Mouse (Mus musculus) limb, embryonic 13.5 days (tissue): ENCODE measurements around the gene Pde4d. TPM values are rescaled to one million over a fixed set of nuclear protein-coding genes. Genes with fewer than 3 reads are reported as not detected.

ENCODE experiments used
- ATAC-seq: fragments of 200-750 bp; cut with Nextera tagmentation; 2 replicates; pipeline ENCODE4 v1.8.0; 2017; ENCODE audit warnings: low read depth, moderate number of reproducible peaks, moderate TSS enrichment; ENCODE audit not compliant: low FRiP score
- H3K27ac ChIP-seq: fragments of 300-500 bp; sonication (generic); 2 replicates; pipeline ENCODE4 v1.5.1; 2015; ENCODE audit warnings: inconsistent platforms, mild to moderate bottlenecking, moderate library complexity
- H3K27me3 ChIP-seq: fragments of 300-500 bp; sonication (generic); 2 replicates; pipeline ENCODE4 v1.6.1; 2015; ENCODE audit warnings: mild to moderate bottlenecking, inconsistent platforms
- H3K36me3 ChIP-seq: fragments of 300-500 bp; sonication (generic); 2 replicates; pipeline ENCODE4 v1.6.1; 2015; ENCODE audit warnings: inconsistent platforms, mild to moderate bottlenecking, moderate library complexity
- H3K4me1 ChIP-seq: fragments of 300-500 bp; sonication (generic); 2 replicates; pipeline ENCODE4 v1.6.1; 2015; ENCODE audit warnings: inconsistent platforms
- H3K4me2 ChIP-seq: fragments of 300-500 bp; sonication (generic); replicated peaks from 2 replicates; pipeline ENCODE4 v1.6.1; 2015; ENCODE audit warnings: inconsistent platforms, mild to moderate bottlenecking, moderate library complexity
- H3K4me3 ChIP-seq: fragments of 300-500 bp; sonication (generic); 2 replicates; pipeline ENCODE4 v1.5.1; 2015; ENCODE audit warnings: moderate library complexity, mild to moderate bottlenecking, inconsistent platforms
- H3K9ac ChIP-seq: fragments of 300-500 bp; sonication (generic); 2 replicates; pipeline ENCODE4 v1.6.1; 2015; ENCODE audit warnings: mild to moderate bottlenecking, inconsistent platforms
- H3K9me3 ChIP-seq: fragments of 300-500 bp; sonication (generic); 2 replicates; pipeline ENCODE4 v1.6.1; 2016; ENCODE audit warnings: inconsistent platforms
- WGBS: fragments of 180-500 bp; shearing (Covaris S2); methylation state at CpG from one replicate; pipeline ENCODE4 v1.1.7; 2015; 5-methylcytosine and 5-hydroxymethylcytosine counted together
- polyA plus RNA-seq: library from polyadenylated mRNA; unstranded; fragments of >200 nt; fragmentation: Nextera tagmentation; extraction: Ambion mirVana; gene quantifications from 2 replicates; pipeline ENCODE4 v1.2.1, GENCODE M21; 2015

Pde4d gene
- polyA plus RNA-seq, 1 experiment from 2014 or later = 22.3 TPM

GRCm38 (mm10) chr13:109793918-109794317 is 1344.2 kb downstream of the Pde4d start:
- no peak overlapping the region for H3K4me3 ChIP-seq
- H3K4me2 ChIP-seq = peak overlapping the region; percentile 21; the same call in 1 of the 2 replicates
- WGBS = 74% methylated on average over 9 of the region's 9 CpGs
- H3K4me1 ChIP-seq = peaks cover 26% of the 10 kb centered on the region
- H3K9me3 ChIP-seq = no peaks in the 10 kb centered on the region
- no peaks in the 10 kb centered on the region for H3K36me3 ChIP-seq
- H3K27me3 ChIP-seq = no peaks in the 10 kb centered on the region
- no peak overlapping the region for H3K9ac ChIP-seq
- H3K27ac ChIP-seq = 0 out of 2 replicates have a peak overlapping the region, but pooled peaks have one; percentile 10
- ATAC-seq = no peak

- Histone ChIP-seq H3K36me3 (no peaks in the 10 kb centered on the region), H3K27ac (no peak overlapping the region), H3K4me3 (no peak overlapping the region), H3K4me1 (peaks cover 20% of the 10 kb centered on the region), H3K9me3 (no peaks in the 10 kb centered on the region), H3K9ac (no peak overlapping the region), H3K27me3 (no peaks in the 10 kb centered on the region), H3K4me2 (no peak overlapping the region)
- WGBS = 59% methylated on average over 4 of the region's 4 CpGs
- ATAC-seq = no peak
Observed at GRCm38 (mm10) chr13:109798651-109799050, 1348.9 kb downstream of the Pde4d start.

- H3K9me3 ChIP-seq = no peaks in the 10 kb centered on the region
- H3K4me2 ChIP-seq = no peak overlapping the region
- H3K4me3 ChIP-seq = no peak overlapping the region
- 52% methylated on average over 4 of the region's 4 CpGs for WGBS
- H3K9ac ChIP-seq = no peak overlapping the region
- no peak overlapping the region for H3K27ac ChIP-seq
- no peak for ATAC-seq
- peaks cover 14% of the 10 kb centered on the region; the same call in 1 of the 2 replicates for H3K4me1 ChIP-seq
- no peaks in the 10 kb centered on the region for H3K27me3 ChIP-seq
- H3K36me3 ChIP-seq = no peaks in the 10 kb centered on the region
Observed at GRCm38 (mm10) chr13:109802201-109802600, 1352.5 kb downstream of the Pde4d start.

- Histone ChIP-seq H3K27me3 (no peaks in the 10 kb centered on the region), H3K36me3 (no peaks in the 10 kb centered on the region), H3K9ac (no peak overlapping the region), H3K4me1 (peaks cover 7% of the 10 kb centered on the region), H3K4me3 (no peak overlapping the region), H3K27ac (no peak overlapping the region), H3K4me2 (no peak overlapping the region), H3K9me3 (no peaks in the 10 kb centered on the region)
- WGBS = 92% methylated on average over 5 of the region's 5 CpGs
- ATAC-seq = no peak
Observed at GRCm38 (mm10) chr13:109806193-109806966, 1356.6 kb downstream of the Pde4d start.

GRCm38 (mm10) chr13:109807036-109807435 is 1357.3 kb downstream of the Pde4d start:
- no peak for ATAC-seq
- Histone ChIP-seq H3K9me3 (no peaks in the 10 kb centered on the region), H3K27me3 (no peaks in the 10 kb centered on the region), H3K36me3 (no peaks in the 10 kb centered on the region), H3K4me1 (peaks cover 7% of the 10 kb centered on the region), H3K9ac (no peak overlapping the region), H3K4me3 (no peak overlapping the region), H3K4me2 (no peak overlapping the region), H3K27ac (no peak overlapping the region)
- 86% methylated on average over 2 of the region's 2 CpGs for WGBS

GRCm38 (mm10) chr13:109807446-109807845 is 1357.7 kb downstream of the Pde4d start:
- no peaks in the 10 kb centered on the region for H3K9me3 ChIP-seq
- no peak overlapping the region for H3K9ac ChIP-seq
- H3K27ac ChIP-seq = no peak overlapping the region
- 59% methylated on average over 3 of the region's 3 CpGs for WGBS
- H3K36me3 ChIP-seq = no peaks in the 10 kb centered on the region
- H3K4me3 ChIP-seq = no peak overlapping the region
- no peaks in the 10 kb centered on the region for H3K27me3 ChIP-seq
- H3K4me1 ChIP-seq = peaks cover 7% of the 10 kb centered on the region
- no peak for ATAC-seq
- H3K4me2 ChIP-seq = no peak overlapping the region

- H3K9me3 ChIP-seq = no peaks in the 10 kb centered on the region
Observed at GRCm38 (mm10) chr13:109808039-109808438, 1358.3 kb downstream of the Pde4d start.

GRCm38 (mm10) chr13:109808946-109809345 is 1359.2 kb downstream of the Pde4d start:
- Histone ChIP-seq H3K4me2 (no peak overlapping the region), H3K9ac (no peak overlapping the region), H3K27ac (no peak overlapping the region), H3K4me1 (peaks cover 4% of the 10 kb centered on the region), H3K27me3 (no peaks in the 10 kb centered on the region), H3K4me3 (no peak overlapping the region), H3K36me3 (no peaks in the 10 kb centered on the region), H3K9me3 (no peaks in the 10 kb centered on the region)
- no peak for ATAC-seq
- 85% methylated on average over 7 of the region's 7 CpGs for whole genome bisulfite sequencing

More at GRCm38 (mm10) chr13:109808039-109808438, 1358.3 kb downstream of the Pde4d start:
- no peak overlapping the region for H3K9ac ChIP-seq
- ATAC-seq = no peak
- no peak overlapping the region for H3K4me2 ChIP-seq
- H3K4me3 ChIP-seq = no peak overlapping the region
- H3K27ac ChIP-seq = no peak overlapping the region
- H3K27me3 ChIP-seq = no peaks in the 10 kb centered on the region
- no peaks in the 10 kb centered on the region for H3K36me3 ChIP-seq
- peaks cover 6% of the 10 kb centered on the region for H3K4me1 ChIP-seq
- 55% methylated on average over 6 of the region's 6 CpGs for WGBS

GRCm38 (mm10) chr13:109809646-109810045 is 1359.9 kb downstream of the Pde4d start:
- Histone ChIP-seq H3K9me3 (no peaks in the 10 kb centered on the region), H3K36me3 (no peaks in the 10 kb centered on the region), H3K4me3 (no peak overlapping the region), H3K27me3 (no peaks in the 10 kb centered on the region), H3K27ac (no peak overlapping the region), H3K9ac (no peak overlapping the region), H3K4me2 (no peak overlapping the region), H3K4me1 (peaks cover 9% of the 10 kb centered on the region)
- ATAC-seq = no peak
- WGBS = 61% methylated on average over 4 of the region's 4 CpGs

- no peak overlapping the region for H3K4me2 ChIP-seq
- no peak for ATAC-seq
- no peak overlapping the region for H3K9ac ChIP-seq
- no peak overlapping the region for H3K27ac ChIP-seq
- H3K4me3 ChIP-seq = no peak overlapping the region
- H3K27me3 ChIP-seq = no peaks in the 10 kb centered on the region
- peaks cover 9% of the 10 kb centered on the region; the same call in 1 of the 2 replicates for H3K4me1 ChIP-seq
- H3K36me3 ChIP-seq = no peaks in the 10 kb centered on the region
- H3K9me3 ChIP-seq = no peaks in the 10 kb centered on the region
- WGBS = 68% methylated on average over 4 of the region's 4 CpGs
Observed at GRCm38 (mm10) chr13:109813924-109814323, 1364.2 kb downstream of the Pde4d start.

GRCm38 (mm10) chr13:109819071-109819470 is 1369.3 kb downstream of the Pde4d start:
- H3K27ac ChIP-seq = no peak overlapping the region
- WGBS = 67% methylated on average over 3 of the region's 3 CpGs
- H3K9me3 ChIP-seq = no peaks in the 10 kb centered on the region
- no peak overlapping the region for H3K4me2 ChIP-seq
- no peak overlapping the region for H3K9ac ChIP-seq
- H3K4me3 ChIP-seq = no peak overlapping the region
- no peak for ATAC-seq
- H3K4me1 ChIP-seq = peaks cover 42% of the 10 kb centered on the region
- H3K36me3 ChIP-seq = no peaks in the 10 kb centered on the region
- H3K27me3 ChIP-seq = no peaks in the 10 kb centered on the region

- Histone ChIP-seq H3K27ac (no peak overlapping the region), H3K27me3 (no peaks in the 10 kb centered on the region), H3K4me3 (no peak overlapping the region), H3K36me3 (no peaks in the 10 kb centered on the region), H3K4me1 (peaks cover 47% of the 10 kb centered on the region), H3K9ac (no peak overlapping the region), H3K4me2 (no peak overlapping the region), H3K9me3 (no peaks in the 10 kb centered on the region)
- 68% methylated on average over 3 of the region's 3 CpGs for WGBS
- no peak for ATAC-seq
Observed at GRCm38 (mm10) chr13:109820141-109820540, 1370.4 kb downstream of the Pde4d start.

- no peak overlapping the region for H3K9ac ChIP-seq
- peak overlapping the region; percentile 84; the same call in 1 of the 2 replicates for H3K27ac ChIP-seq
- no peaks in the 10 kb centered on the region for H3K9me3 ChIP-seq
- no peak for ATAC-seq
- no peaks in the 10 kb centered on the region for H3K36me3 ChIP-seq
- no peaks in the 10 kb centered on the region for H3K27me3 ChIP-seq
- WGBS = 56% methylated on average over 3 of the region's 3 CpGs
- no peak overlapping the region for H3K4me3 ChIP-seq
- H3K4me1 ChIP-seq = peaks cover 43% of the 10 kb centered on the region
- no peak overlapping the region for H3K4me2 ChIP-seq
Observed at GRCm38 (mm10) chr13:109820866-109821265, 1371.1 kb downstream of the Pde4d start.
